Mouse (Mus musculus): ENCODE measurements around the gene Tdo2. TPM values are rescaled to one million over a fixed set of nuclear protein-coding genes. Genes with fewer than 3 reads are reported as not detected.

Tdo2 gene
- total RNA-seq (2015): not detected in 2 replicates
- not detected in 2 replicates for total RNA-seq (2017)

DNA sequence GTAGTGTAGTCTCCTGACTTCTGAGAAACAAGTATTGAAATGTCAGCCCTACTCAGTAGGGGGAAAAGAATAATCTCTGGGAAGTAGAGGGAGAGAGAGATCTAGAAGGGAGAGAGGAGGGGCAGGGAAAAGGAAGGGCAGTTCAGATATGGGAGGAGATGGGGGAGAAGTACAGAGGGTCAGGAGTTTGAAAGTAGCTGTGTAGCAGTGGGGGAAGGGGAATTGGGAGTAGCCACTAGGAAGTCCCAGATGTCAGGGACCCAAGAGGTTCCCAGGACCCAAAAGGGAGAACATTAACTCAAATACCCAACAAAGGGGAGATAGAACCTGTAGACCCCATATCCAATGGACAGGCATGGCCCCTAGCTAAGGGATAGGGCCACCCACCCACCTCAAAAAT lies at the start of gene Tdo2:
Tdo2 (minus strand) TSS at position 101 of the 400 bp plus-strand sequence.
- no peak for ATAC-seq (replicated peaks; ENCODE audit: poor library complexity)

DNA sequence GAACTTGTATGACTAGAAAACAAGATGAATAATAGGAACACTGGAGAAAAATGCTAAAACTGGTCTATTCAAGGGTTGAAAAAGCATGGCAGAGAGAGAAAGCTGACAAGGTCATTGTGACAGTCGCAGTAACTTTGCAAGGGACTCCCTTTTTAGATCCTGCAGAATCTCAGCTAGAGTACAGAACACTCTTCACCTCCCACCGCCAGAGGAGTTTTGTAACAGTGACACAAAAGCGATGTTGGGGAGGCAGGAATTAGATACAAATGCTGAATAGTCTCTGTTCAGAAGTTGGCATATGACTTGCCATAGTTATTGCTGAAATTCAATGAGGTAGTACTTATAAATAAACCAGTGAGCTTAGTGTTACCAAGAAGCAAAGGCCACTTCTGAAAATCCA lies 47.1 kb upstream of the Tdo2 start:
- ATAC-seq (replicated peaks; ENCODE audit: poor library complexity): no peak

DNA sequence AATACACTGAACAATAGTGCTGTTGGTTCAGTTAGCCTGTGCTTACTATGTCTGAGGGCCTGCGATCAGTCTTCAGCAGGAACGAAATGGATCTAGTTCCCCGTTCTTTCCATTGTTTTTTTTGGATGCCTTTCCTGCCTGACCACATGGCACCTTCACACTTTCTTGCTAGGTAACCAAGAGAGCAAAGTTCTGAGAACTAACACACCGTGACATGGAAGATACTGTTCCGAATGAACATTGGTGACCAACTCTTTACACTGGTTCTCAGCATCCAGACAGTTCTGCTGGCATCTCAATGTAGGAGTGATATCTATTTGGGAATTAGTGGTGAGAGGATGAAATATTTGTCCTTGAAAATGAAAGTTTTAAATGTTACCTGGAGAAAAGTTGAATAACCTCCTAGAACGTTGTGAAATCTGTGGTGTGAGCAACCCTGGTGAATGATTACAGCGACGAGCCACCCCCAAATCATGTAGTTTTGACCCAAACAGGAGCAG lies 46.5 kb upstream of the Tdo2 start:
- ATAC-seq (replicated peaks; ENCODE audit: poor library complexity): no peak

DNA sequence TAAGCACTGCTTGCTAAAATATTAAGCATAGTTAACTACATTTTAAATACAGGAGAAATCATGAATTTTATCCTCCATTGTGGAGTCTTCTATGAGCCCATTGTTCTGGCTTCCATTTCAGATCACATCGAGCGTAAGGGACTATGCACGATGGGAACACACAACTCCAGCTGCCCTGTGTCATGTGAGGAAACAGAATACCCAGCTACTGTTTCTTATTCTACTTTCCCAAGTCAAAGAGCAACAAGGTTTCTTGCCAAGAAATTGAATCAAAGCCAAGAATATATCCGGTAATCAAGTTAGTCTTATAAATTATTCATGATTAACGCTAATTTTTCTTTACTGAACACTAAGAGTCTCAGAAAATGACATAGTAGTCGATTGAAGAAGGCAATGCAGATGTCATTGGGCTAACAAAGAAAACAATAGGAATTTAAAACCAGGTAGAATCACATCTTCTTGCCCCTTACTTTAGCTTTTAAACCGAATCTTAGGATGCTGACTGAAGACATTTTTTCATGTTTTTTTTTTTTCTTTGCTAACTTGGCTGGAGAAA lies 38.2 kb upstream of the Tdo2 start:
- no peak for ATAC-seq (replicated peaks; ENCODE audit: poor library complexity)

DNA sequence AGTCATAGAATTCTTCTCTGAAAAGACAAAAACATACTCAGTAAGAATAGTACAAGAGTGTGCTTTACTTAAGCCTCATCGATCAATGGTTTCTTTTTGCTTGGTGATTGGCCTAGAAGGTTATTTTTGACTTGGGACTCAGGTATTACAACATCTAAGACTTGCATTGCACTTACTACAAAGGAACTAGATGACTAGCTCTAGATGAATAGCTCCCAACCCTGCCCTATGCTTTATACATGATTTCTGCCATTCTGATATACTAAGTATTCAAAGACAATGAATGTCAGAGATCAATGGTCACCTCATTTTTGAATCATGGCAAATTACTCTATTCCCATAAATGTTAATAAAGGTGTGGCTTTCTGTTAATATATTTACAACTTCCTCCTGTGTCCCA lies 31.0 kb upstream of the Tdo2 start:
- ATAC-seq (replicated peaks; ENCODE audit: poor library complexity): no peak

DNA sequence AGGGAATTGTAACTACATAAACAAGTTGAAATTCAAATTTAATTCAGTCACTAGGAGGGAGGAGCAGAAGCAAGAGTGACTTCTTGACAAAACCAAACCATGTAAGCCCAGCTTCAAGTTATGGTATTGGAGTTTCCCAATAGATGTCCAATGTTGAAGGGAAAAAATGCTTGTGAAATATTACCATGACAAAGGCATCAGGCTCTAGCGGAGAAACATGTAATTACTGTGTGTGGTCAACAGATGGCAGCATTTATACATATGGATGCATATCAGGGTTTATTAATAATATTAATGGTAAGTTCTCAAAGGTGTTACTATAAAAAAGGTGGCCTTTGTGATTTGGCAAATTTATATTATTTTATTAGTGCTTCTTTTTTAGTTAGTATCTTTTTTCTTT lies 20.0 kb upstream of the Tdo2 start:
- peak; percentile 96 for ATAC-seq (replicated peaks; ENCODE audit: poor library complexity)

DNA sequence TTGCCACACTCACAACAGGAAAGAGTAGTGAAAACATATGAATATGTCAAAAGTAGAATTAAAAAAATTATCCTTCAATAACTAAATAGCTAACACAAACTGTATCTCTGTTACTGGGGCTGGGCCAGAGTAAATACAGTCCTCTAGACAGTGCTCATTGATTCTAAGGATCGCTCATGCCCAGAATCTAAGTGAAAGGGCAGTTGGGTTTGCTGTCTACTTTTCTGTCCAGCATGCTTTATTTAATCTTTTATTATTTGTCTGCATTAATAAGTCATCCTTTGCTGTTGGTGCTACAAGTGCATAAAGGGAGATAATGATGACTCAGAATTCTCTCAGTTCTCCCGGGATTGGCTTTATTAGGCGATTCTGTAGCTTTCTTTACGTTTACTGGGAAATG lies 19.4 kb upstream of the Tdo2 start:
- no peak for ATAC-seq (replicated peaks; ENCODE audit: poor library complexity)

DNA sequence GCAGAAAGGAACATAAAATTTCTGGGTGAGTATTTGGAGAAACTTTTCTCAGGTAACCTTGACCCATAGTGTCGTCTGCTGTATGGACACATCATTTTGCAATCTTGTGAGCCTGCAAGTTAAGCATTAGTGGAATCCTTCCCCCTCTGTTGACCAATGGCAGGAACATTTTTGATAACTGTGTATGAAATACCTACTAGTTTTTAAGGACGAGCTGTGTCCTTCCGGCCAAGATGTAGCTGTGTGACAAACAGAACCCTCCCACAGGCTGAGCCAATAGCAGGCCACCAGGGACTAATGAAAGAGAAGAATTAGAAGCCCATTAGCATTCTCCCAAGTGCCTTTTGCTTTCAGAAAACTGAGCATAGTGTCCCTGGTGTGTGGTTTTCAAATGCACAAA lies 14.5 kb upstream of the Tdo2 start:
- no peak for ATAC-seq (replicated peaks; ENCODE audit: poor library complexity)

DNA sequence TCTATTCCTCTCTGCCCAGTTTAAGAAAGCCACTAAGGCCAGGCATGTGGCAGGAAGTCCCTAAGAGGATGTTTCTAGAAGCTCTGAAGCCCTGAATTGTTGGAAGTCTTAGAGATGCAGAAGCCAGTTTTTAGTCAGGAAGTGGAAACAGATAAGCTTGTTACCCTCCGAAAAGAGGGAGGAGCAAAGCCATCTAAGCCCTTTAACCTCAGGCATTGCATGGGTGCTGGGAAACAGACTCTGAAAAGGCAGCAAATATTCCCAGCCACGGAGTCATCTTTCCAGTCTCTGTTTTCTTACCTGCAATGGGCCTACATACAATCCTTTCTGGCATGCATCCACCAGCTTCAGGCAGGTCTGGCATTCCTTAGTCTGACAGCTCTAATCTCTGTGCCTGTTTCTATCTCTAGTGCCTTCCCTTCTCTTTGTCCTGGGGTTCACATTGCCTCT lies 13.7 kb upstream of the Tdo2 start:
- peak; percentile 37 for ATAC-seq (replicated peaks; ENCODE audit: poor library complexity)

DNA sequence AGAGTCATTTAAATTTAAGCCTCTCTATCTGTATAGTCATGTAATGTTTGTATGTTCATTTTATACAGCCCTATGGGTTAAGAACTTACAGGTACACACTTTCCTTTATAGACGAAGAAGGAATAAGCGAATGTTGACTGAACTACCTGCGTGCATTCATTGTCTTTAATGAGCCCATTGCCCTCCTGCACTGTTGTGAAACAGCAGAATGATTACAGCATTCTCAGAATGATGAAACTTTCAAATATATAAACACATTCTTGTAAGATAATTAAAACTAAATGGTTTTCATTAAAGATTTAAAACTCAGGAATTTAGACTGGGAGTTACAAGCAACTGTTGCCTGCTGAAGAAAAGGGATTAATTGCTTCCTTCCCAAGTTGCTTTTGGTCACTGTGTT lies 11.6 kb upstream of the Tdo2 start:
- no peak for ATAC-seq (replicated peaks; ENCODE audit: poor library complexity)

DNA sequence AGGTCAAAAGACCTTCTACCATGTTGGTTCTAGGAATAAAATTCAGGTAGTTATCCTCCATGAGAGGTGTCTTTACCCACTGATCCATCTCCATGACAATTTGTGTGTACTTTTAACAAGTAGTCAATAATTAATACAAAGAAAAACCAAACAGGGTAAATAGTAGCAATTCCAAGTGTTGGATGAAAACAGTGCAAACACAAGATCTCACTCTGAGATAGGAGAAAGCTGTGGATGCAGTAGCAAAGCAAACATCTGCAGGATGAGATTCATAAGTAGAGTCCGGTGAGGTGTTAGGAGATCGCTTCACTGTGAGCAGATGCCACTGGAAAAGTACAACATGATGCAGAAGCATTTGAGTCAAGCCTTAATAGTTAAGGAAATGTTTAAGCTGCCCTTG lies 10.1 kb upstream of the Tdo2 start:
- no peak for ATAC-seq (replicated peaks; ENCODE audit: poor library complexity)

DNA sequence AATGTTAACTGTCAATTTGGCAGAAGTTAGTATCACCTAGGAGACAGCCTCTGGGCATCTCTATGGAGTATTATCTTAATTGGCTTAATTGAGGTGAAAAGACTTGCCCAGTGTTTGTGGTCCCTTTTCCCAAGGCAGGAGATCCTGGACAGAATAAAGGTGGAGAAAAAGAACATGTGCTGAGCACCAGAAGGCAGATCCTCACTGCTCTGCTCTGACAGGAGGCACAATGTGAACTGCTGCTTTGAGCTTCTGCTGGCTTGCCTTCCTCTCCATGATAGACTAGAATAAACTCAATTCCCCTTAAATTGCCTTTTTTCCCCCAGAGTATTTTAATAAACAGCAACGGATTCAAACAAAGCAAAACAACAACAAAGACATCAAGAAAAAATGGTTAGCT lies 9.1 kb upstream of the Tdo2 start:
- ATAC-seq (replicated peaks; ENCODE audit: poor library complexity): no peak

DNA sequence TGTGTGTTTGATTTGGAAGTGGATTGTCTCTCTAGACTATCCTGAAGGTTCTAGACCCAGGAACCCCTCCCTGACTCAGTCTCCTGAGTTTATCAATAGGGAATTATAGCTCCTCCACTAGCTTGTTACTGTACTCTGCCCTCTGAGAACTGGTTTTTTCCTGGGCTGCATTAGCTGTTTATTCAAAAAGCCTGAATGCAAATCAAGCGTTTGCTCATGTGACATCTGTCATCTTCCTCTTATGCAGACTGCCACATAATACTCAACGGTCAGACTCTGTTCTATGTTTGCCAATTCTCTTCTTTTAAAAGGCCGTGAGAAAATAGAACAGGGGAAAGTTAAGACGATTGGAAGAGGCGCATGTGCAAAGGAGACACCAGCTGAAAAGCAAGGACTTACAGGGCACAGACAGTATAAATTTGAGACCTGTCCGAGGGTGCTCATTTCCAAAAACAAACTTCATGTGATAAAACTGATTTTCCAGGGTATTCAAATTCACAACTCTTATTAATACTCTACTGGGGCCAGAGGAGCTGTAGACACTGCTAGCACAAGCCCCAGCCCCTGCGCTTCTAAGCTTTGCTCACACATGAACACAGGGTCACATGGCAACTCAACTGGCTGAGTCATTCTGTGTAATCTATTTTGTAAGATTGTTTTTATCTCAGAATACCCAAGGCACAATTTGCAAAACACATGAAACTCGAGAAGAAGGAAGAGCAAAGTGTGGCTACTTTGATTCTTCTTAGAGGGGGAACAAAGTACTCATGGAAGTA lies 7.3 kb upstream of the Tdo2 start:
- peak; percentile 48; the same call in 1 of the 2 replicates for ATAC-seq (replicated peaks; ENCODE audit: poor library complexity)

DNA sequence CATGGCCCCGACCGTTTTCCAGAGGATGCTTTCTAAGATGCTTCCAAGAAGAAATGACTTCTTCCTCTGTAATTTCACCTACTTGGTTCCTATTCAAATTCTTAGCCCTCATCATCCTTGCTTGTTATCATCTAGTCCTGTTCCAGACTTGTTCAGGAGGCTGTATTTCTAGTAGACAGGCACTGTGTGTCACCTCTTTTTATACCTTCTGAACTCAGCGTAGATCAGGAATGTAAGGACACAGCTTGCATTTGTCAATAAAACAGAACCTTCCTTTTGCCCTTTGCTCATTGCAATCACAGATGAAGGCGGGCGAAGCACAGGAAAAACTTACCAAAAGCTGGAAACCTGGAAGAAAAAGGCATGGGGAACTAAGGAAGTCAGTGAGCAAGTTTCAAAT lies 6.0 kb upstream of the Tdo2 start, which contains the start of gene Asic5:
Asic5 (plus strand) TSS at position 301 of the 400 bp plus-strand sequence.
- no peak for ATAC-seq (replicated peaks; ENCODE audit: poor library complexity)

DNA sequence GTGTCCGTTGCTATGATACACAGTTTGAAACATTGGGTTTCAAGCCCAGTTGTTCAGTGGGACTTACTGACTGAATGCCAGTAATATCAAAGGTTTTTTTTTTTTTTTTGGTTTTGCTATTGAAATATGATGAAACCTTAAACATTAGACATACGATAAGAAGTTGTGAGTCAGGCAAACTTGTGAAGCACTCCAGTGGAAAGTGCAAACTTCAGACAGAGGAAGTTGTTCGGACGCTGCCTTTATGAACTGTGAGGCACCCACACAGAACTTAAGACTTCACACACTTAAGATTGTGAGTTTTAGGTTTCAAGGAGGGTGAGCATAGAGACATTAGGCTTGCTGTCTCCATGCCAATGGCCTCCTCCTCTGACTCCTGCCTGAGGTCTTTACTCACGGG lies 5.6 kb upstream of the Tdo2 start:
- no peak for ATAC-seq (replicated peaks; ENCODE audit: poor library complexity)

DNA sequence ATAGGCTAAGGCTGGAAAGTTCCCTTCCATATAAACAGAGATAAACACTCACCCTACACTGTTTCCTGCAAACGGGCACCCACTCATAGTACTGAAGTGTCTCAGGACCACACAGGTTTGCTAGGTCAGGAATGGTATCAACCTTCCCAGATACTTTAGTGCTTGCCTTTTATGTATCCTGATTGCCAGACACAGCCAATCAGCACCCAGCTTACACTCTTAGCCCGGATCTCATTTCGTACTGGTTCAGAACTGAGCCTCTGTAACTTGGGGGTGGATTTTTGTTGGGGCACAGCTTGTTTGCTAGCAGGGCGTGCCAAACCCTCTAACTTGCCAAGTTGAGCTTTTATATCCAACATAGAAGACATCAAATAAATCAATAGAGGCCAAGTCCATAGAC lies 395 bp downstream of the Tdo2 start:
- ATAC-seq (replicated peaks; ENCODE audit: poor library complexity): no peak

DNA sequence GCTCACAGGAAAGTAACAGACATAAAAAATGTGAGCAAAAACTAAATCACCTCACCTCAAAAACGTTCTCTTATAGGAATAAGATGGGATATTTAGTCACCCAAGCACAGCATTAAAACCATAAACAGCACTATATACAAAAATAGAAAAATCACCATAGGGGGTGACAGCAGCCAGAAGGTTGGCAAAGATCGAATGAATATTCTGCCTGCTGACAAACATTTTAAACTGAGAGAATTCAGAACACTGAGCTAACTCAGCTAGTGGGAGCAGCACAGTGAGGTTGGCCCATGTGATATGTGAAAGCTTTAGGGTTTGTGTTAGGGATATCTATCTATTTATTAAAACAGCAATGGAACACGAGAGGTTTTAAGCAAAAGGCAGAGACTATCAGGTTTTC lies 11.4 kb downstream of the Tdo2 start:
- no peak for ATAC-seq (replicated peaks; ENCODE audit: poor library complexity)

DNA sequence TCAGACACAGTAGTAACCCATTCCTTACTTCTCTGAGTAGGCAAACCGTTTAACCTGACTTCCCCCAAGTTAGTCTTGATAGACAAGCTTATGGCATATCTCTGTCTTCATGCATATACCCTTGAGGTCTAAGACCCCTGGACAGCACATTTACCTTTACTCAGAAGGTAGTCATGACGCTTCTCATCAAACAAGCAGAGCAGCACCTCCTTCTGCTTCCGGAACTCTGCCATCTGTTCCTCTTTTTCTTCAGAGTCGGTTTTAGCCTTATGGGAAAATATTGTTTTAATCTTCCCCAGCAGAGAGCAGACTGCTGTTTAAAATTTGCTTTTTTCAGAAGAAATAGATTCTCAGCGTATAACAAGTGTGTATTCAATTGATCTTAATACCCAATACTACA lies 12.2 kb downstream of the Tdo2 start:
- peak; percentile 70 for ATAC-seq (replicated peaks; ENCODE audit: poor library complexity)

DNA sequence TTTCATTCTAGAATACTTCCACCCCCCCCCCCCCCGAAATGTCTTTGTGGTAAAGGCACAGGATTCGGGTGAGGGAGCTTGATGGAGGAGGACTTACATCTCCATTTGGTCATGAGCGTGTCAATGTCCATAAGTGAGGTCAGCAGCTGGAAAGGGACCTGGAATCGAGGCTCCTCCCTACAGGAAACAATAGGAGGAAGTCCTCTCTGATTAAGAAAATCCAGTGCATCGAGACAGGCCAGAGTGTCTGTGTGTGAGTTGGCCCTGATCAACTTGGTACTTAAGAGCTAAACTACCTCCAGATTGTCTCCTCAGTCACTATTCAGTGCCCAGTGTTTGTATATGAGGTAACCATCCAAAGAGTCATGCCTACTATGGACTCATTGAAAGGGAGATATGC lies 14.7 kb downstream of the Tdo2 start:
- 0 out of 2 replicates have a peak, but pooled peaks have one; percentile 29 for ATAC-seq (replicated peaks; ENCODE audit: poor library complexity)

DNA sequence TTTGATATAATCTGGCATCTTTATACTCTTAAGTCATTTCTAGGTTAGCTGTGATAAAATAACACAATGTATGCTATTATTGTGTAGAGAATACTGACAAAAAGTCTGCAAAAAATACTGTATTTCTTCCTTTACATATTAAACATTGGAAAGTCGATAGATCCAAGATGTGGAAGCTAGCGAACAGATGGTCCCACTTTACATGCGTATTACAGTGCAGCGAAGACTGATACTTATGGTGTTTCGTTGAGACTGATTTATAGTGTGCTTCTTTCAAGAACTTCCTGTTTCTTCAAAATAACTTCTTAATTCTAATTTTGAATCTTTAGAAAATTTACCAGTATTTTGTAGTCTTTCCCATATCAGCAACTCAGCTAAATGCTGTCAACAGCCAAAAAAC lies 18.5 kb downstream of the Tdo2 start:
- no peak for ATAC-seq (replicated peaks; ENCODE audit: poor library complexity)

DNA sequence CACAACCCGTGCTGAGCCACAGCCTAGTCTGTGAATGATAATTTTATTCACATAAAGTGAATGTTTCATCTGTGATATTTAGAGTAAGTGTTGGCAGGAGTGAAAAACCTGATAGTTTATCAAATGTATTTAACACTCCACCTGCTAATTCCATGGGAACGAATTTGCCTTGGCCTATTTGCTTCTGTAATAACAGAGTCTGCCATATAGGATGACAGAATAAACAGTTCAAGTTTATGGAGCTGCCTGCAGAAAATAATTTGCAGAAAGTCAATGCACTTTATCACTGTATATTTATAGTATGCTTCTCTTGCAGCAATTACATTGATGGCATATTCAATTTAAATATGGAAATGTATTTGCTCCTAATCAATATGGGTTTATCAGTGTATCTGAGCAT lies 24.2 kb downstream of the Tdo2 start:
- no peak for ATAC-seq (replicated peaks; ENCODE audit: poor library complexity)

DNA sequence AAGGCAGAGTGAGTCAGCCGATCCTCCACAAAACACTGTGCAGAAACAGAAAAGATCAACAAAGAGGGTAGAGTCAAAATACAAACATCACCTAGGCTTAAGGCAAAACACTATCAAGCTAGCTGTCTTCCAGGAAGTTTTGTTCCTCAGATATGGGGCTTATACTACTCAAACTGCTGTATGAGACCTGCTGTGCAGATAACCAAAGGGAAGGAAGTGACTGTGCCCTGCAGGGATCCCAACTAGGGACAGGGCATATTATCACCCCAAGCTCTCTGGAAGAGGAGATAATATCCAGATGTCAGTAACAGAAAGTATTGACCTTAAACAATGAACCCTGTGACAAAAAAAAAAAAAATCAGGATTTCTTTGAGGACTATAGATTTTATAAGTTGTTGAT lies 27.0 kb downstream of the Tdo2 start:
- ATAC-seq (replicated peaks; ENCODE audit: poor library complexity): peak; percentile 48

Measured in megakaryocyte progenitor cell, adult 5-6 weeks (primary cell).